Mouse (Mus musculus) lung, postnatal 0 days (tissue): ENCODE measurements at regions not wholly inside any gene's neighbourhood (a gene's known extent, or its start where the extent isn't known, plus 50 kb on each side); places are given as distances from the start of the nearest gene placed in this dataset.

Experiments used
- CTCF ChIP-seq: IDR thresholded peaks from 2 replicates; pipeline ENCODE4 v1.5.1; 2016; ENCODE audit warnings: antibody characterized with exemption, mild to moderate bottlenecking
- EP300 ChIP-seq: IDR thresholded peaks from 2 replicates; pipeline ENCODE4 v1.6.1; 2016; ENCODE audit warnings: antibody characterized with exemption, mild to moderate bottlenecking, control low read depth

DNA sequence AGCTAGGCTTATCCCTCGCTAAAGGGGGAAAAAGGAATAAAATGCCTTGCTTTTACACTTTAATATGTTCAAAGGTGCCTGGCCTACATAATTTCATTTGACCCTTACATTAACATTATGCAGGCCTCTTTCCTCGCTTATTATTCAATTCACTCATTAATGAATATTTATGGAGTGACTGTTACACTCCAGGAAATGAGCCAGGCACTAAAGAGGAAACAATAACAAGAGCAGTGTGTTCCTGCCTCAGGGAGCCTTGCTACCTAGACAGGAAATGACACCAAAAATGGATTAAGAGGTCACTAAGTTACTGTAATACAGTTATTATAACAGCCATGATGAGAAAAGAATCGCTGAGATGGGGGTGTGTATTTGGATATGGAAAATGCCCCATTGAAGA lies 289.9 kb upstream of the Gcfc2 start:
- TF ChIP-seq CTCF (no peak), EP300 (no peak)
